Mouse (Mus musculus) myocyte (in vitro differentiated cells): ENCODE data around the gene Ppp6r2. TPM values are rescaled to one million over a fixed set of nuclear protein-coding genes. Genes with fewer than 3 reads are reported as not detected.

Experiments
- H3K27me3 ChIP-seq: one replicate; pipeline ENCODE4 v1.6.1; 2011; ENCODE audit not compliant: control insufficient read depth, insufficient read depth, insufficient read length
- H3K36me3 ChIP-seq: one replicate; pipeline ENCODE4 v1.6.1; 2011; ENCODE audit not compliant: control insufficient read depth, insufficient read depth
- H3K4me2 ChIP-seq: one replicate; pipeline ENCODE4 v1.6.1; 2011; ENCODE audit warnings: low read depth, control low read depth
- H3K4me3 ChIP-seq: one replicate; pipeline ENCODE4 v1.5.1; 2011; ENCODE audit warnings: mild to moderate bottlenecking, control low read depth, moderate library complexity
- H3K79me2 ChIP-seq: one replicate; pipeline ENCODE4 v1.6.1; 2011; ENCODE audit not compliant: control insufficient read depth, insufficient read depth
- H3ac ChIP-seq: one replicate; pipeline ENCODE4 v1.6.1; 2011; ENCODE audit not compliant: control insufficient read depth, insufficient read length
- CEBPB ChIP-seq: IDR thresholded peaks from 2 replicates; pipeline ENCODE4 v1.6.1; 2011; ENCODE audit warnings: mild to moderate bottlenecking, moderate library complexity; ENCODE audit not compliant: poor library complexity, insufficient read depth, severe bottlenecking
- E2F4 ChIP-seq: IDR thresholded peaks from one replicate; pipeline ENCODE4 v1.6.1; 2011; ENCODE audit warnings: mild to moderate bottlenecking, control low read depth, moderate library complexity; ENCODE audit not compliant: insufficient read depth
- MAX ChIP-seq: IDR thresholded peaks from one replicate; pipeline ENCODE4 v1.6.1; 2011; ENCODE audit warnings: low read depth, mild to moderate bottlenecking, control low read depth
- MYOD1 ChIP-seq, 3 experiments: IDR thresholded peaks; one replicate each; pipeline ENCODE4 v1.6.1; 2011; ENCODE audit warnings: control low read depth in 2 of 3, low read depth in 2 of 3, mild to moderate bottlenecking in 2 of 3, moderate library complexity in 1 of 3; ENCODE audit not compliant: insufficient read length in 2 of 3, control insufficient read depth in 1 of 3
- MYOG ChIP-seq, 3 experiments: IDR thresholded peaks; one replicate each; pipeline ENCODE4 v1.6.1; 2011; ENCODE audit warnings: control low read depth in 2 of 3, low read depth in 2 of 3, mild to moderate bottlenecking in 2 of 3; ENCODE audit not compliant: insufficient read length in 2 of 3, control insufficient read depth in 1 of 3, insufficient read depth in 1 of 3
- POLR2A ChIP-seq: IDR thresholded peaks from one replicate; pipeline ENCODE4 v1.6.1; 2011; ENCODE audit warnings: low read depth, mild to moderate bottlenecking, control low read depth, moderate library complexity; ENCODE audit not compliant: insufficient read length
- POLR2AphosphoS2 ChIP-seq: IDR thresholded peaks from one replicate; pipeline ENCODE4 v1.6.1; 2011; ENCODE audit warnings: low read depth, control low read depth; ENCODE audit not compliant: insufficient read length
- REST ChIP-seq: IDR thresholded peaks from one replicate; pipeline ENCODE4 v1.6.1; 2011; ENCODE audit warnings: mild to moderate bottlenecking, control low read depth, moderate library complexity; ENCODE audit not compliant: insufficient read depth, insufficient read length
- SRF ChIP-seq: IDR thresholded peaks from one replicate; pipeline ENCODE4 v1.6.1; 2011; ENCODE audit warnings: low read depth; ENCODE audit not compliant: control insufficient read depth, insufficient read length
- TCF12 ChIP-seq: IDR thresholded peaks from one replicate; pipeline ENCODE4 v1.6.1; 2011; ENCODE audit warnings: mild to moderate bottlenecking, control low read depth; ENCODE audit not compliant: poor library complexity, insufficient read depth, severe bottlenecking
- TCF3 ChIP-seq: IDR thresholded peaks from one replicate; pipeline ENCODE4 v1.6.1; 2011; ENCODE audit warnings: low read depth, control low read depth; ENCODE audit not compliant: insufficient read length
- USF1 ChIP-seq: IDR thresholded peaks from one replicate; pipeline ENCODE4 v1.6.1; 2011; ENCODE audit warnings: low read depth, mild to moderate bottlenecking, control low read depth, moderate library complexity
- polyA plus RNA-seq: library from polyadenylated mRNA; unstranded; fragments of >200 nt; fragmentation: generic; extraction: Trizol; gene quantifications from one replicate; pipeline ENCODE4 v1.2.1, GENCODE M21; 2012; ENCODE audit warnings: missing spikeins

Ppp6r2 gene
- polyA plus RNA-seq, 1 experiment, result 43.6 TPM

DNA sequence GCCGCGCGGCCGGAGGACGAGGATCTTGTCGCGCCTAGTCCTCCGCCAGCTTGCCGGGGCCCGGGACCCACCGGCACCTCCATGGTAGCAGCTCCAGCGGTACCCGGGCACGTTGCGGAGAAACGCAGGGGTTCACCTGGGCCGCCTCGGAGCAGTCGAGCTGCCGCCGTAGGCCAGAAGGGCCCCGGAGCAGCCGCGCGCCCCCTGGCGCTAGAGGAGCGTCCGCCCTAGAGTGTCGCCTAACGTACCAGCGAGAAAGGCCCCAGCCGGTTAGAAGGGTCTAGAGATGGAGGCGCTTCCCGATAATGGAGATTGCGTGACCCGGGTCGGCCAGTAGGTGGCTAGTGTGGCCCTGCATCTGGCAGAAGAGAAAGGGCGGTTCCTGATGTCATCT lies 15.0 kb upstream of the Ppp6r2 start, which contains the start of gene Dennd6b:
Dennd6b (minus strand) TSS at position 184 of the 394 bp plus-strand sequence.
- H3K4me3 ChIP-seq, result peak within 1 kb of the TSS; percentile 43
- peak; percentile 76 for TF ChIP-seq SRF
- no peak for TF ChIP-seq CEBPB
- peak in 2 of 3 experiments; percentile 1 to 63 for TF ChIP-seq MYOG (IDR thresholded peaks at IDR 0.05; ENCODE audit: control insufficient read depth in 1 of 3, insufficient read depth in 1 of 3, insufficient read length in 2 of 3, low read depth in 2 of 3)
- TF ChIP-seq TCF3, result no peak
- peak in 1 of 3 experiments; percentile 21 for TF ChIP-seq MYOD1 (IDR thresholded peaks at IDR 0.05; ENCODE audit: control insufficient read depth in 1 of 3, insufficient read length in 2 of 3, low read depth in 2 of 3)
- TF ChIP-seq POLR2AphosphoS2, result peak; percentile 20
- no peak for TF ChIP-seq TCF12
- no peak for TF ChIP-seq E2F4
- no peak for TF ChIP-seq REST
- peak; percentile 31 for TF ChIP-seq POLR2A
- no peak for TF ChIP-seq USF1
- no peaks in the 10 kb centered on the region for H3K27me3 ChIP-seq
- H3K79me2 ChIP-seq, result no peaks in the 10 kb centered on the region
- H3K4me2 ChIP-seq, result peak within 1 kb of the TSS; percentile 95
- H3ac ChIP-seq, result peak within 1 kb of the TSS; percentile 72
- no peaks in the 10 kb centered on the region for H3K36me3 ChIP-seq

DNA sequence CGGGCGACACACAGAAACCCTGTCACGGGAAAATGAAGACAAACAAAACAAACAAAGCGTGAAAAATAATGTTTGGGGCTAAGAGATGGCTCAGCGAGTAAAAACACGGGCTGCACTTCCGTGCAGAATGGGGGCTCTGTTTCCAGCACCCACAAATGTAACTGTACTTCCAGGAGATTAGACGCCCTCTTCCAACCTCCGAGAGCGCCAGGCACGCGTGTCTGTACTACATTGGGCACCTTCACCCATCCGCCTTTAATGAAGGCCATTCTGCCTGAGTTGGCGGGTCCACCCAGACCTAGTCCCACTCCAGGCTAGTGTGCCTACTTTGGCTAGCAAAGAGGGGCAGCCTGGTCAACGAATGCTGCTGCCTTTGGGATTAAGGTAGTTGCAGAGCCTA lies 14.3 kb upstream of the Ppp6r2 start:
- H3K36me3 ChIP-seq, result no peaks in the 10 kb centered on the region
- H3ac ChIP-seq, result no peak overlapping the region
- H3K4me2 ChIP-seq, result peak overlapping the region; percentile 95
- H3K4me3 ChIP-seq, result peak overlapping the region; percentile 43
- H3K27me3 ChIP-seq, result no peaks in the 10 kb centered on the region
- no peak for TF ChIP-seq E2F4
- peak; percentile 15 for TF ChIP-seq POLR2AphosphoS2
- no peaks in the 10 kb centered on the region for H3K79me2 ChIP-seq

DNA sequence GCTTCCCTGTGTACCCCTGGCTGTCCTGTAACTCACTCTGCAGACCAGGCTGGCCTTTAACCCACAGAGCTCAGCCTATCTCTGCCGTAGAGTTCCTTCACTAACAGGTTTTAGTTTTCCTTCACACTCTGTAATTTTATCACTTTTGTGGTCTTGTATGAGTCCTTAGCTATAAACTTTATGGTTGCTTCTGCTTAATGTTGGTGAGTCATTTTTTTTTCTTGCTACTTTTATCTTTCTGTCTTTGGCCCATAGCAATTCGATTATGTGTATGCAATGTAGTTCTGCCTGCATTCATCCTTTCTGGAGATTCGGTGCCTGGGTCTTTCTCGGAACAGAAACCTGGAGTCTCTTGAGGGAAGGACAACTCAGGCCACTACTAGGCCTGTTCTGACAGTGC lies 3.9 kb upstream of the Ppp6r2 start:
- TF ChIP-seq POLR2A, result no peak
- no peak for TF ChIP-seq CEBPB
- no peak for TF ChIP-seq E2F4
- TF ChIP-seq MAX, result no peak
- TF ChIP-seq MYOD1 (IDR thresholded peaks at IDR 0.05; ENCODE audit: control insufficient read depth in 1 of 3, insufficient read length in 2 of 3, low read depth in 2 of 3), result no peak
- TF ChIP-seq USF1, result no peak
- TF ChIP-seq TCF3, result no peak
- TF ChIP-seq REST, result no peak
- TF ChIP-seq TCF12, result no peak
- TF ChIP-seq POLR2AphosphoS2, result no peak
- TF ChIP-seq SRF, result no peak
- no peak for TF ChIP-seq MYOG (IDR thresholded peaks at IDR 0.05; ENCODE audit: control insufficient read depth in 1 of 3, insufficient read depth in 1 of 3, insufficient read length in 2 of 3, low read depth in 2 of 3)
- Histone ChIP-seq H3K4me2 (no peak overlapping the region), H3K79me2 (peaks cover 1% of the 10 kb centered on the region), H3K4me3 (no peak overlapping the region), H3K36me3 (no peaks in the 10 kb centered on the region), H3ac (no peak overlapping the region), H3K27me3 (no peaks in the 10 kb centered on the region)

DNA sequence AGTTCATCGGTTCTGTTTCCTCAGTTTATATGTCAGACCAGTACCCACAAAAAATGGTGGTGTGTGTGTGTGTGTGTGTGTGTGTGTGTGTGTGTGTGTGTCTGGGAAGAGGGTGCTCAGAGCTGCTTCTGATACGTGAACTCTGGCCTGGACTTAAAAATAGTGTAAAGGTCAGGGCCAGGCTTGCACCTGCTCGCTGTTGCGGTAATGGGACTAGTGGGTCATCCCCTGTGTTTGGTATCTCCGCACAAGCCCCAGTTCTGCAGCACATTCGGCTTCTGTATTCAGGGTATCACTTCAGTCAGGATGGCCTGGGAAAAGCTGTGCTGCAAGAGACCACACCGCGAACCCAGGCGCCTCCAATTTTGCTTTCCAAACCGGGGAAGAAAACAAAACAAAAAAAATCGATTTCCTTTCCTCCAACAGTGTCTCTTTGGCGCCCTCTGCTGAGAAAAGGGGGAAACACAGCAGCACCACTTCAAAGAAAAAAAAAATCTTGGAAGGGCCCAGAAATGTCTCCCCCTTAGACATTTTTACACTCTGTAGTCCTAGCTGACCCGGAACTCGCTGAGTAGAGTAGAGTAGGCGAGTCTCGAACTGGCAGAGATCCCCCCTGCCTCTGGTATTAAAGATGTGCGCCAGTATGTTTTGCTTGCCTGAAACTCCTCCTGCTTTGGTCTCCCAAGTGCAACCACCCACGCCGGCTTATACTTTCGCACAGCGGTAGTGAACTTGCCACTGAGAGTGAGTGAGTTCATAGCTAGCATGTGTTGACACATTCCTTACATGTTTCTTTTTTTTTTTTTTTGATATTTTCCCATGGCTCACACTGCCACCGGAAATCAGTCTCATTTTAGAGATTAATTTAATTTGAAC lies 1.2 kb upstream of the Ppp6r2 start:
- H3K27me3 ChIP-seq, result no peaks in the 10 kb centered on the region
- H3K79me2 ChIP-seq, result peaks cover 4% of the 10 kb centered on the region
- TF ChIP-seq MAX (no peak), MYOG (IDR thresholded peaks at IDR 0.05; ENCODE audit: control insufficient read depth in 1 of 3, insufficient read depth in 1 of 3, insufficient read length in 2 of 3, low read depth in 2 of 3) (peak in 2 of 3 experiments; percentile 58 to 72), MYOD1 (IDR thresholded peaks at IDR 0.05; ENCODE audit: control insufficient read depth in 1 of 3, insufficient read length in 2 of 3, low read depth in 2 of 3) (peak; percentile 29 to 88 (median 48))
- no peaks in the 10 kb centered on the region for H3K36me3 ChIP-seq
- H3K4me2 ChIP-seq, result peak overlapping the region; percentile 85
- no peak overlapping the region for H3ac ChIP-seq
- H3K4me3 ChIP-seq, result peak overlapping the region; percentile 61

DNA sequence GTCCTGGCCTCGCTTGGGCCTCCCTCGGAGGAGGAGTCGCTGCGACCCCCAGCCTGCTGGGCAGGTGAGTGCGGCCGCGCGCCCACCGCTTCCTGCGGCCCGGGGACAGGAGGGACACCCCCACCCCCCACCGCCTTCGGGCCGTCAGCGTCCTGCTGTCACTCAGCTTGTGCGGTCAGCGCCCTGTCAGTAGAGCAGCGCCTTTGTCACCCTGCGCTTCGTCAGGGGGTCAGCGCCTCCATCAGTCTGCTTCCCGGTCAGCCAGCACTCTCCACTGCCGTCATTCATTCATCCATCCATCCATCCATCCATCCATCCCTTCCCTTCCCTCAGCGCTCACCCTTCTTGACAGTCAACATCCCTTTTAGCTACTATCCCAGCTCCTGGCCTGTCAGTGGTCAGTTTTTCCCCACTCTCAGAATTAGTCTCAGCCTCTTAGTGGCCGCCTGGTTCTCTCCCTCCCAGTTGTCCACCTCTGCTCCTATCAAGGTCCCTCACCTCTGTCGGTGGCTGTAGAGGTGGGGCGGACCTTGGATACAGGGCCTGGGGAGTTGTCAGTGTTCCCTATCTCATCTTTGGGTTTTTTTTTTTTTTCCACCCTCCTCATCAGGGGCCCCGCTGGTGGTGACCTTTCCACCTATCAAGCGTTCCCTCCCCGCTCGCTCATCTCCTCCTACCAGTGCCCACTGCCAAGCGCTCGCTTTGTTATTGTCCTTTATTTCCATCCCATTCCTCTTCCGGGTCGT lies 536 bp downstream of the Ppp6r2 start:
- Histone ChIP-seq H3K27me3 (no peaks in the 10 kb centered on the region), H3K4me3 (peak overlapping the region; percentile 61), H3K79me2 (peaks cover 4% of the 10 kb centered on the region), H3ac (peak overlapping the region; percentile 92), H3K4me2 (peak overlapping the region; percentile 92), H3K36me3 (peaks cover 13% of the 10 kb centered on the region)
- TF ChIP-seq USF1, result no peak
- TF ChIP-seq REST, result no peak
- no peak for TF ChIP-seq POLR2AphosphoS2
- no peak for TF ChIP-seq CEBPB
- no peak for TF ChIP-seq TCF3
- no peak for TF ChIP-seq E2F4
- no peak for TF ChIP-seq TCF12
- TF ChIP-seq POLR2A, result no peak
- TF ChIP-seq SRF, result no peak
- TF ChIP-seq MYOD1 (IDR thresholded peaks at IDR 0.05; ENCODE audit: control insufficient read depth in 1 of 3, insufficient read length in 2 of 3, low read depth in 2 of 3), result peak in 1 of 3 experiments; percentile 38
- TF ChIP-seq MYOG (IDR thresholded peaks at IDR 0.05; ENCODE audit: control insufficient read depth in 1 of 3, insufficient read depth in 1 of 3, insufficient read length in 2 of 3, low read depth in 2 of 3), result peak in 1 of 3 experiments; percentile 16
- TF ChIP-seq MAX, result no peak
